Mouse (Mus musculus) stomach, postnatal 0 days (tissue): ENCODE results near the gene Rnf220.

ENCODE experiments used
- CTCF ChIP-seq: IDR thresholded peaks from 2 replicates; pipeline ENCODE4 v1.5.1; 2016; ENCODE audit warnings: antibody characterized with exemption, low read depth, mild to moderate bottlenecking, moderate library complexity
- EP300 ChIP-seq: optimal IDR thresholded peaks from 2 replicates; pipeline ENCODE3; 2016; ENCODE audit warnings: antibody characterized with exemption

DNA sequence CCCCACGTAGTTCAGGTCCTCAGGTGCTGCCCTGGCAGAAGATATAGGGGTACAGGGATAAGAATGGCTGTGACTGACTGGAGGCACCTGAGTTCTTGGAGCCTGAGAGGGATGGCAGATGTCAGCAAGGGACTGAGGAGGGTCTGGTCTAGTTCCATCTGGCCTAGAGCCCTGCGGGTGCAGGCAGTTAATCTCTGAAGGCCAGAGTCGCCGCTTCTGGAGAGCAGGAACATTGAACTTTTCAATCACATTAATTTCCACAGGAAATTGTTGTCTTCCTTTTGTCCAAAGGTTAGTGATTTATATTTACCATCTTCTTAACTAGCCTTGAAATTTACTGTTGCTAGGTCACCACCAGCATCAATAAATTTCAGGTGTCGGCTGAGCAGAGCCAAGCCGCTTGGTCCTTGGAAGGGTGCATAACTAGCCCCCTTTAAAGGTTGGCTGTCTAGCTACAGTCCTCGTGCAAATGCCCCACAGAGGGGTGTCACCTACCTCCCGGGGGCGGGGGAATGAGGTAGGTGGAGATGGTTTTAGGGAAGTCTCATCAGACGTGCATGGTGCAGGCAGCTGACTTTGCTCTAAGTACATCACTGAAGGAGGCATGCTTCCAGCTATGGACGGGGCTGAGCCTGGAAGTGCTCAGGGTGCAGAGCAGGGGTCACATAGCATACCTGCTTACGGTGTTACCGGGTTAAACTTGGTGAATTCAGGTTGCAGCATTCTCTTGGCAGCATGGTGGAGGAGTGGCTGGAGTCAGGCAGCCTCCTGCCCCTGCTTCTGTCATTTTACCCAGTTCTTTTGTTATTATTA is 234.5 kb downstream of the Rnf220 start:
- TF ChIP-seq CTCF (no peak), EP300 (no peak)
